Mouse (Mus musculus): ENCODE data around the gene Mybbp1a. TPM values are rescaled to one million over a fixed set of nuclear protein-coding genes. Genes with fewer than 3 reads are reported as not detected.

Gene Mybbp1a
- polyA plus RNA-seq, 1 experiment from 2014 or later = 148 TPM

DNA sequence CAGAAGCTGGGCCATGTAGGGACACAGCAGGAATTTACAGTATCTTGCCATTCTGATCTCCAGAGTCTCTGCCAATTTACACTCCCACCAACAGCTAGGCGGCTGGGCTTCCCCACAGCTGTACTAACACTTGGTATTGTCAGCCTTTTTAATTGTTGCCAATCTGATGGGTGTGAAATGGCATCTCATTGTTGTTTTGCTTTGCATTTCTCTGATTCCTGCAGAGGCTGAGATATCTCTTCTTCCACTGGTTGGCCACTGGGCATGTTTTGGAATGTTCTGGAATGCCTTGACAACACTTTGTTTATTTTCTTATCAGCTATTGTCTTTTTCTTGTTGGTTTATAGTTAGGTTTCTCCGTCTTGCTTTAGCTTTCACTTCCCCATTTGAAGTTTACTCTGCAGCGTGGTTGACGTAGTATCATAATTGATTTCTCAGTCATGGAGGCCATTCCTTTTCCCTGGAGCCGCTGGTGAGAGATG, 20.4 kb downstream of the Mybbp1a start:
- 41% methylated on average over 5 of the region's 5 CpGs for WGBS
- Histone ChIP-seq H3K4me3 (no peak overlapping the region), H3K27ac (0 out of 2 replicates have a peak overlapping the region, but pooled peaks have one; percentile 66), H3K9me3 (no peaks in the 10 kb centered on the region), H3K27me3 (ENCODE audit: insufficient read depth, poor library complexity, severe bottlenecking) (no peaks in the 10 kb centered on the region), H3K4me1 (replicated peaks) (peaks cover 66% of the 10 kb centered on the region), H3K36me3 (0 out of 2 replicates have a peak, but pooled peaks cover 2% of the 10 kb centered on the region)
- no peak for DNase-seq (ENCODE audit: low spot score)

DNA sequence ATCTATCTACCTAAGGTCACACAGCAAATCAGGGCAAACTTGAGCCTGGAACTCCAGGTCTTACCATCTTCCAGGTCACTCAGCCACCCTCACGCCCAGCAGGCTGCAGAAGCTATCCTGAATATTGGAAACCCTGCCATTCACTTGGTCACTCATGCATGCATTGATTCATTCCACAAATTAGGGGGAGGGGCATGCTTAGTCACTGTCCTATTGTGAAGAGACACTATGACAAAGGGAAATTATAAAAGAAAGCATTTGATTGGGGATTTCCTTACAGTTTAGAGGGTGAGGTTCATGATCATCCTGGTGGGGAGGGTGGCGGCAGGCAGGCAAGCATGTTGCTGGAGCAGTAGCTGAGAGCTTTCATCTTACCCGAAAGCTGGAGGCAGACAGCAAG, 23.7 kb downstream of the Mybbp1a start:
- H3K4me1 ChIP-seq (replicated peaks) = peaks cover 80% of the 10 kb centered on the region
- 42% methylated on average over 3 of the region's 3 CpGs for WGBS

DNA sequence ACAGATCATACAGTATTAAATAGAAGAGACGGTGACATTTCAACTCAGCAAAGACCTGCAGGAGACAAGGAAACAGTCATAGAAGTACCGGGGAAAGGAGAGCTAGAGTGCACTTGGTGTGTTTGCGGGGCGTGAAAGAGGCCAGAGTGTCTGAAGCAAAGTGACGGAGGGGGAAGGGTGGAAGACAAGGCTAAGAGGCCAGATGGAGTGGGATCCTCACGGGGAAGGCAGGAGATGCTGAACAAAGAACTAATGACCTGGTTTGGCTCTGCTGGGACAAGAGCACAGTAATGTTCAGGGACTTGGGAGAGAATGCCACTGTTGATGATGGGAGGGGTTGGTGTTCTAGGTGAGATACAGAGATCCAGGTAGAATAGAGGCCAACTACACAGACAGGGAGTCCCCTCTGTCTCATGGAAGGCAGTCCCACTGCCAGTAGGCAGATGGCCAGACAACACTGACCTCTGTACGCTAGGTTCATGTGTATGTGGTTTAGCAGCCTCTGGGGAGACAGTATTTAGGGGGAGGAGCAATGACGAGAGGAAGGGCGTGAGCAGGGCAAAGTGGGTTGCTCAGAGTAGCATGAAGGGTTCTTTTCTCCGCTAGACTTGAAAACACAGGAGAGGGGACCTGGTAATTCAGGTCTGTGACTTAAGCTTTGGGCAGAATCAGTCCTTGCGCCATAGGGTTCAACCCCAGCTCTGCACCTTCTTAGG, 25.0 kb downstream of the Mybbp1a start:
- Histone ChIP-seq H3K36me3 (no peaks in the 10 kb centered on the region), H3K4me3 (no peak overlapping the region), H3K27ac (peak overlapping the region; percentile 72), H3K27me3 (ENCODE audit: insufficient read depth, poor library complexity, severe bottlenecking) (no peaks in the 10 kb centered on the region), H3K4me1 (replicated peaks) (peaks cover 85% of the 10 kb centered on the region), H3K9me3 (no peaks in the 10 kb centered on the region)
- 65% methylated on average over 11 of the region's 11 CpGs for WGBS
- DNase-seq (ENCODE audit: low spot score) = no peak

More for the DNA sequence above, 23.7 kb downstream of the Mybbp1a start:
- Histone ChIP-seq H3K36me3 (no peaks in the 10 kb centered on the region), H3K27ac (peak overlapping the region; percentile 72), H3K9me3 (no peaks in the 10 kb centered on the region), H3K4me3 (no peak overlapping the region), H3K27me3 (ENCODE audit: insufficient read depth, poor library complexity, severe bottlenecking) (no peaks in the 10 kb centered on the region)
- DNase-seq (ENCODE audit: low spot score) = no peak

DNA sequence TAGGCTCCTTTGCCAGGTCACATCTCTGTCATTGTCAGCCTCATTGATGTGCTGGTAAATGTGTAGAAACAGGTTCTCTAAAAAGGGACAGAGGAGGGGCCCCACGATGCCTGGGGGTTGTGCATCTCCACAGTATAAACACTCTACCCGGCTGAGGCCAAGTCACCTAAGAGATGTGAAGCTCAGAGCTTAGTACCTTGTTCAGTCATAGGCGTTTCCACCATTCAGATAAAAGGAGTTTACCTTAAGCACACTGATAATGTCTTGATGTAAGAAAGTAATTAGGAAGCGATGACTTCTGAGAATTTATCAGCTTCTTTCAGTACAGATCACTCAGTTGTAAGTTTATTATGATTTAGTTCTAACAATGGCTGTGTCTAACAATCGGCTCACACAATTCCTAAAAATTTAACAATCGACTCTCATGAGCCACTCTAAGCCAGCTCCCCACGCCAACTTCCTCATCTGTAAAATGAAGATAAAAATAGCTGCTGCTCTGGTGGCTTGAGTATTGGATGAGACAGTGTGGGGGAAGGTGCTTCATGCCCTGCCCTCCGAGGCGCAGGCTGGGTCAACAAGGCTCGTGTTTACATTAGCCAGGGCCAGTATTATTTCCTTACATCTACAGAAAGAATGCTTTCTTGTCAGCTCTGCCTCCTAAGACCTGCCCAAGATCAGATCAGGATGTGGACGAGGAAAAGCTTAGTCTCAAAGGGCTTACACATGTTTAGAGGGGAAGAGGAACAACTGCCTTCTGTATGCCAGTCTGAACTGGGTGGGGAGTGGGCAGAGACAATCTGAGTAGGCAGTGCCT, 25.7 kb downstream of the Mybbp1a start:
- 67% methylated on average over 11 of the region's 11 CpGs for WGBS

DNA sequence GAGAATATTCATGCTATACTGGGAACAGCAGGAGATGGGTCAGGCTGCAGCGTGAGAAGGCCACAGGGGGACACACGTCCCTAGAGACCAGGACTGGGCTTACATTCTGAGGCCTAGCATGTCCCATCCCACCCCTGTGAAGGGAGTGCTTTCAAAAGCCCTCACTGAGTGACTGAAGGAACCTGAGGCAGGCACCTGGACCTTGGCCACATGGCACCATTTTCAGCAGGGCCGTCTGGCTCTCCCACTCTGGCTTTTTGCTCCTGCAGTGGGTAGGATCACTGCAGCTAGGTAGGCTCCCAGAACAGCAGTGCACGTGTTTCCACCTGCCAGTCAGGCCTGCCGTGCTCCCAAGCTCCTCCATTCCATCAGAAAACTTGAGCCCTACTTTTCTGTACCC, 27.4 kb downstream of the Mybbp1a start:
- H3K27ac ChIP-seq = peak overlapping the region; percentile 79
- no peaks in the 10 kb centered on the region for H3K27me3 ChIP-seq (ENCODE audit: insufficient read depth, poor library complexity, severe bottlenecking)
- no peaks in the 10 kb centered on the region for H3K9me3 ChIP-seq
- WGBS = 72% methylated on average over 5 of the region's 5 CpGs
- H3K4me1 ChIP-seq (replicated peaks) = peaks cover 85% of the 10 kb centered on the region
- DNase-seq (ENCODE audit: low spot score) = no peak
- H3K36me3 ChIP-seq = 0 out of 2 replicates have a peak, but pooled peaks cover 3% of the 10 kb centered on the region
- H3K4me3 ChIP-seq = no peak overlapping the region

More for the DNA sequence above, 25.7 kb downstream of the Mybbp1a start:
- H3K4me1 ChIP-seq (replicated peaks) = peaks cover 82% of the 10 kb centered on the region
- no peak overlapping the region for H3K4me3 ChIP-seq
- H3K9me3 ChIP-seq = no peaks in the 10 kb centered on the region
- no peak for DNase-seq (ENCODE audit: low spot score)
- peak overlapping the region; percentile 72 for H3K27ac ChIP-seq
- H3K36me3 ChIP-seq = no peaks in the 10 kb centered on the region
- no peaks in the 10 kb centered on the region for H3K27me3 ChIP-seq (ENCODE audit: insufficient read depth, poor library complexity, severe bottlenecking)

DNA sequence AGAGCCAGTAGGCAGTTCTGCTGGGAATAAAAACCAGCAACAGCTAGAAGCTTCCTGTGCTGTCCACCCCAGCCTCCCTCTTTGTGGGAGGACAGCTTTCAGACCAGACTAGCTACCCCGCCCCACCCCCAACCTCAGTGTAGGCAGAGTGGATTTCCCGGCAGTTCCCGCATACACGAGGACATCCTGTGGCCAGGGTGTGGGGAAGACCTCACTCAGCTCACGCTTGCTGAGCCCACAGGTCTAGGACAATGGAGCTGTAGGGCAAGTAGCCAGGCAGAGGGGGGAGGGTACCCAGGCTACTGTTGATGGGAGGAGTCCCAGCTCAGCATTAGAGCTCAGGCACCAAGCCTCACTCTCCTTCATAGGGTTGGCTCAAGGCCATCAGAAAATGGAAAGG, 28.1 kb downstream of the Mybbp1a start:
- Histone ChIP-seq H3K4me1 (replicated peaks) (peaks cover 84% of the 10 kb centered on the region), H3K27ac (peak overlapping the region; percentile 79), H3K9me3 (no peaks in the 10 kb centered on the region), H3K4me3 (no peak overlapping the region), H3K36me3 (0 out of 2 replicates have a peak, but pooled peaks cover 3% of the 10 kb centered on the region), H3K27me3 (ENCODE audit: insufficient read depth, poor library complexity, severe bottlenecking) (no peaks in the 10 kb centered on the region)
- 29% methylated on average over 5 of the region's 5 CpGs for WGBS
- no peak for DNase-seq (ENCODE audit: low spot score)

DNA sequence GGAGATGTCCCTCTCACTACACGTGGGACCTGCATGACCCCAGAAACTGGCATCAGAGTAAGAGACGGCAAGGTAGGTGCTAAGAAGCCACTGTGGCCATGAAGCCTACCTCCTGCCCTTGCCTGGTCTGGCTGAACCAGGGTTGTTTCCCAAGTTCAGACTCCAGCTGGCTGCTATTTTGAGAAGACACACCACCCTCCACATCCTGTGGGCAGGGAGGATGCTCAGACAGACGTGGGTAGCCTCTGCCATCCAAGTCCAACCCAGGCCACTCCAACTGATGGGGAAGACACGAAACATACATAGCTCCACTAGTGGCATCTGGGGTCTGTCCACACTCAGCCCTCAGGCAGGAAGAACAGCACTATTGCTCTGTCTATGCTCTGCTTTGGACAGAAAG, 28.8 kb downstream of the Mybbp1a start:
- H3K27me3 ChIP-seq (ENCODE audit: insufficient read depth, poor library complexity, severe bottlenecking) = no peaks in the 10 kb centered on the region
- H3K9me3 ChIP-seq = no peaks in the 10 kb centered on the region
- no peak overlapping the region for H3K4me3 ChIP-seq
- peak overlapping the region; percentile 50; the same call in 1 of the 2 replicates for H3K27ac ChIP-seq
- H3K4me1 ChIP-seq (replicated peaks) = peaks cover 84% of the 10 kb centered on the region
- WGBS = 69% methylated on average over 4 of the region's 4 CpGs
- 0 out of 2 replicates have a peak, but pooled peaks cover 3% of the 10 kb centered on the region for H3K36me3 ChIP-seq
- DNase-seq (ENCODE audit: low spot score) = no peak

DNA sequence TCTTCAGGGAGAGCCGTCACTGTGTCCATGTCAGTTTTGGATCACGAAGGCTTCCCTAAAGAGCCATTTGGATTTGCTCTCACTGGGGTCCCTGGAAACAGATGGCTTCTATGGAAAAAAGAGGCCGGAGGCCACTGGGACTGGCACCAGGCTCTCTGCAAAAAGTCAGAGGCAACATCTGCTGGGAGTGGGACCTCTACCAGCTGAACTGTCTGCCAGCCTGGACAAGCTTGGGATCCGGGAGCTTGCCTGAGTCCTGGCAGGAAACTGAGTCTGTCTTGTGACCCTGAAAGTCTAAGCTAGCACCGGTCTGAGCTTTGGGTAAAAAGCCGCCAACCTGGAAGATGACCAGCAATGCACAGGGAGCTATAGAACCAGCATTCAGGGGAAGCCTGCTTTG, 30.2 kb downstream of the Mybbp1a start:
- Histone ChIP-seq H3K27me3 (ENCODE audit: insufficient read depth, poor library complexity, severe bottlenecking) (no peaks in the 10 kb centered on the region), H3K27ac (no peak overlapping the region; the same call in 1 of the 2 replicates), H3K4me3 (no peak overlapping the region), H3K4me1 (replicated peaks) (peaks cover 84% of the 10 kb centered on the region), H3K36me3 (0 out of 2 replicates have a peak, but pooled peaks cover 3% of the 10 kb centered on the region), H3K9me3 (no peaks in the 10 kb centered on the region)
- 81% methylated on average over 6 of the region's 6 CpGs for WGBS
- no peak for DNase-seq (ENCODE audit: low spot score)

DNA sequence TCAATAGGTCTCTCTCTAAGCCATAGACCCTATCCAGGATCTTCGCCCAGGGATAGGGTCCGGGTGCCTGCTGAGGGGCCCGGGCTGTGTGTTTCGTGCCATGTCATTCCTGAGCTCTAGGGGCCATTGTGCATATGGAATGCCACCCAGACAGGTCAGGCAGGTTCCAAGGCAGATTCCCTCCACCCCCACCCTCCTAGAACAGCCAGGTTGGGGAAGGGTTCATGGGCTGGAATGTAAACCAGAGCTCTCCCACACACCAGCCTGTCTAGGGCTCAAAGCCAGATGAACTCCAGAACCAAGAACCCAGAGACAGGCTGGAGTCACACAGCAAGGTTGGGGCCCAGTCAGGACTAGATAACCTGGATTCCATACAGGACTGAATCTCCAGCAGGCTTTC, 32.4 kb downstream of the Mybbp1a start:
- H3K27me3 ChIP-seq (ENCODE audit: insufficient read depth, poor library complexity, severe bottlenecking) = no peaks in the 10 kb centered on the region
- H3K36me3 ChIP-seq = 0 out of 2 replicates have a peak, but pooled peaks cover 3% of the 10 kb centered on the region
- H3K9me3 ChIP-seq = no peaks in the 10 kb centered on the region
- WGBS = 76% methylated on average over 4 of the region's 4 CpGs
- no peak overlapping the region for H3K4me3 ChIP-seq
- no peak overlapping the region for H3K27ac ChIP-seq
- peaks cover 84% of the 10 kb centered on the region for H3K4me1 ChIP-seq (replicated peaks)
- DNase-seq (ENCODE audit: low spot score) = no peak

DNA sequence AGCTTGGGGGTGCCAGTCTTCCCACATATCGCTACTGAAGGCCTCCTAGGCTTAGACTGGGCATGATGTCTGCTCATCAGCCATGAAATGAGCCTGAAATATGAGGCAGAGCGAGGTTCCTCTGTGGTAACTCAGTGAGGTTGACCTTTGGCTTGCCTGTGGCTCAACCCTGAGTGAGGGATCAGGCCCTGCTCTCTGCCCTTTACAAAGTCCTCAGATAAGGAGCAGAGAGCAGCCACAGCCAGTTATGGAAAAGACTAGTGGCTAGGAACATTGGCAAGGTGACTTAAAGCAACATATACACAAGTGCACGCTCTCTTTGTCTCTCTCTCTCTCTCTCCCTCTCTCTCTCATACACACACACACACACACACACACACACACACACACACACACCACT, 33.8 kb downstream of the Mybbp1a start:
- H3K36me3 ChIP-seq = 0 out of 2 replicates have a peak, but pooled peaks cover 3% of the 10 kb centered on the region
- 77% methylated on average over 3 of the region's 3 CpGs for WGBS
- no peak for DNase-seq (ENCODE audit: low spot score)
- no peaks in the 10 kb centered on the region for H3K27me3 ChIP-seq (ENCODE audit: insufficient read depth, poor library complexity, severe bottlenecking)
- H3K27ac ChIP-seq = peak overlapping the region; percentile 69
- peaks cover 73% of the 10 kb centered on the region for H3K4me1 ChIP-seq (replicated peaks)
- no peak overlapping the region for H3K4me3 ChIP-seq
- H3K9me3 ChIP-seq = no peaks in the 10 kb centered on the region

DNA sequence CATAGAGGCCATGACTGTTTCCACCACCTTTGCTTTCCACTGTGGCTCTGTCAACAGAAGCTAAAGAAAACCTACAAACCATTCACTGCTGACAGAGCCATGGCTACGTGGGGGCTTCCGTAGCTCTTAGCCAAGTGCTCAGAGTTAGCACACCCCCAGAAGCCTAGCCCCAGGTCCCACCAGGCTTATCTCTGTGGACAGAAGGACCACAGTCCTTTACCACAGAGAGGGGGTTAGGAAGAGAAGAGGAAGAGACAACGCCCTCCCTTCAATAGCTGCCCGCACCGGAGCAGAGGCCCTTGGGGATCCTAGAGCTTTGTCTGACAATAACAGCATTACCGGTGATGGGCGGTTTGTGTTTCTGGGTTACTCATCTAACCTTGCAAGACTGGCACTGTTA, 34.3 kb downstream of the Mybbp1a start:
- no peak for DNase-seq (ENCODE audit: low spot score)
- Histone ChIP-seq H3K27me3 (ENCODE audit: insufficient read depth, poor library complexity, severe bottlenecking) (no peaks in the 10 kb centered on the region), H3K27ac (peak overlapping the region; percentile 69), H3K4me1 (replicated peaks) (peaks cover 69% of the 10 kb centered on the region), H3K9me3 (no peaks in the 10 kb centered on the region), H3K4me3 (no peak overlapping the region), H3K36me3 (0 out of 2 replicates have a peak, but pooled peaks cover 3% of the 10 kb centered on the region)
- WGBS = 76% methylated on average over 7 of the region's 7 CpGs

DNA sequence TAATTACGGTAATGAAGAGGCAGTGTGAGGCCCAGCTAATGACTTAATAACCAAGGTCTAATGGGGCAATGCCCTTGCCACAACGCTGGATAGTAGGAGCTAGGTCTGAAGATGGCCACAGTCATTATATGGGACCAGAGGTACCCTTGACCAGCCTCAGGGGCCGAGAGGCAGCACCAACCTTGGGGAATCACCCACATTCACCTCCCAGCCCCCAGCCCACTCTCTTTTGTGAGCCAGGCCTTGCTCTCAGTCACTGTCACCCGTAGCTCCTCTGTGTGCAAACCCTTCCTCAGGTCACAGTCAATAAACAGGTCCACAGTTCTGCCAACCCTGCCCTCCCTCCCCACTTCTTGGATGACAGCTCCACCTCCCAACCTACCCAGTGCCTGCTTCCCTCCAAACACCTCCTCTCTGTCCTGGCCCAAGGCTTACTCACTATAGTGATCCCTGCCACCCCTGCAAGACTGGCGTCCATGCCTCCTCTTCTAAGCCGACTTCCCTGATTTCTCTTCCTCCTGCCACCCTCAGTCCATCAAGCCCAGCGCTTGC, 35.0 kb downstream of the Mybbp1a start:
- 0 out of 2 replicates have a peak, but pooled peaks cover 3% of the 10 kb centered on the region for H3K36me3 ChIP-seq
- peaks cover 70% of the 10 kb centered on the region for H3K4me1 ChIP-seq (replicated peaks)
- no peak for DNase-seq (ENCODE audit: low spot score)
- 83% methylated on average over 7 of the region's 7 CpGs for WGBS
- H3K27me3 ChIP-seq (ENCODE audit: insufficient read depth, poor library complexity, severe bottlenecking) = no peaks in the 10 kb centered on the region
- H3K27ac ChIP-seq = peak overlapping the region; percentile 69
- no peak overlapping the region for H3K4me3 ChIP-seq
- no peaks in the 10 kb centered on the region for H3K9me3 ChIP-seq

All from hindbrain, embryonic 10.5 days (tissue).